Mouse (Mus musculus) liver, adult 2 months (tissue): ENCODE measurements around the gene Pdzd9. TPM values are rescaled to one million over a fixed set of nuclear protein-coding genes. Genes with fewer than 3 reads are reported as not detected.

Experiments used
- DNase-seq: peaks from one replicate; pipeline ENCODE4 v3.0.0-alpha.2; 2011; ENCODE audit warnings: low read depth, low spot score; ENCODE audit errors: extremely low read depth
- H3K27ac ChIP-seq: fragments of 200-500 bp; replicated peaks from 2 replicates; pipeline ENCODE4 v1.5.1; 2012; ENCODE audit warnings: low read depth, mild to moderate bottlenecking, control low read depth, inconsistent platforms, low read length; ENCODE audit not compliant: insufficient read depth
- H3K27me3 ChIP-seq: fragments of 200-500 bp; 2 replicates; pipeline ENCODE4 v1.6.1; 2012; ENCODE audit warnings: mild to moderate bottlenecking, moderate library complexity, low read length, inconsistent platforms; ENCODE audit not compliant: control insufficient read depth, insufficient read depth
- H3K36me3 ChIP-seq: fragments of 200-500 bp; 2 replicates; pipeline ENCODE4 v1.6.1; 2012; ENCODE audit warnings: low read length, inconsistent platforms; ENCODE audit not compliant: control insufficient read depth, insufficient read depth
- H3K4me1 ChIP-seq: fragments of 200-500 bp; 2 replicates; pipeline ENCODE4 v1.6.1; 2011; ENCODE audit warnings: low read length; ENCODE audit not compliant: control insufficient read depth, insufficient read depth
- H3K4me3 ChIP-seq: fragments of 200-500 bp; 2 replicates; pipeline ENCODE4 v1.5.1; 2011; ENCODE audit warnings: low read depth, mild to moderate bottlenecking, control low read depth, low read length, moderate library complexity; ENCODE audit not compliant: insufficient read depth
- H3K79me2 ChIP-seq: fragments of 200-500 bp; 2 replicates; pipeline ENCODE4 v1.6.1; 2012; ENCODE audit warnings: inconsistent platforms, mild to moderate bottlenecking, low read length, moderate library complexity; ENCODE audit not compliant: control insufficient read depth, insufficient read depth
- H3K9ac ChIP-seq: fragments of 200-500 bp; 2 replicates; pipeline ENCODE4 v1.6.1; 2012; ENCODE audit warnings: low read depth, mild to moderate bottlenecking, control low read depth, inconsistent platforms, low read length
- CTCF ChIP-seq: fragments of 200-500 bp; IDR thresholded peaks from 2 replicates; pipeline ENCODE4 v1.5.1; 2011; ENCODE audit warnings: low read depth, low read length, control low read depth
- POLR2A ChIP-seq: fragments of 200-500 bp; IDR thresholded peaks from 2 replicates; pipeline ENCODE4 v1.6.1; 2011; ENCODE audit warnings: low read length, control low read depth; ENCODE audit not compliant: insufficient read depth; ENCODE audit errors: extremely low read depth
- WGBS: fragments of 180-500 bp; shearing (Covaris S2); methylation state at CpG from one replicate; pipeline ENCODE4 v1.1.7; 2018; 5-methylcytosine and 5-hydroxymethylcytosine counted together
- polyA plus RNA-seq: library from polyadenylated mRNA; depleted of rRNA; stranded (reverse); fragments of >200 nt; gene quantifications from 2 replicates; pipeline ENCODE4 v1.2.3, GENCODE M21; 2012
- total RNA-seq: library from RNA; depleted of rRNA; stranded (reverse); fragments of >200 nt; gene quantifications from 2 replicates; pipeline ENCODE4 v1.2.3, GENCODE M21; 2014

Pdzd9 gene
- total and polyA plus RNA-seq, 2 experiments = not detected

- H3K4me1 ChIP-seq = peaks cover 8% of the 10 kb centered on the region
- no peaks in the 10 kb centered on the region for H3K36me3 ChIP-seq
- H3K79me2 ChIP-seq = peaks cover 18% of the 10 kb centered on the region; the same call in 1 of the 2 replicates
- no peak overlapping the region for H3K4me3 ChIP-seq
- DNase-seq = no peak
- H3K9ac ChIP-seq = no peak overlapping the region
- TF ChIP-seq POLR2A = no peak
- TF ChIP-seq CTCF = no peak
- H3K27ac ChIP-seq = no peak overlapping the region
- H3K27me3 ChIP-seq = no peaks in the 10 kb centered on the region
- WGBS = 40% methylated on average over 6 of the region's 6 CpGs
These were observed 15.1 kb upstream of the Pdzd9 start for GRCm38 (mm10) chr7:120685227-120685626.

- WGBS = 7% methylated on average over 2 of the region's 2 CpGs
- Histone ChIP-seq H3K4me3 (no peak overlapping the region), H3K79me2 (peaks cover 20% of the 10 kb centered on the region; the same call in 1 of the 2 replicates), H3K27me3 (no peaks in the 10 kb centered on the region), H3K9ac (no peak overlapping the region), H3K27ac (no peak overlapping the region), H3K4me1 (peaks cover 8% of the 10 kb centered on the region), H3K36me3 (no peaks in the 10 kb centered on the region)
- TF ChIP-seq POLR2A = no peak
- TF ChIP-seq CTCF = no peak
- peak; percentile 55 for DNase-seq
These were observed 14.6 kb upstream of the Pdzd9 start for GRCm38 (mm10) chr7:120684731-120685161.

GRCm38 (mm10) chr7:120682002-120682401 lies 11.9 kb upstream of the Pdzd9 start:
- no peaks in the 10 kb centered on the region for H3K36me3 ChIP-seq
- no peak overlapping the region for H3K27ac ChIP-seq
- peaks cover 13% of the 10 kb centered on the region for H3K4me1 ChIP-seq
- no peak overlapping the region for H3K9ac ChIP-seq
- no peak overlapping the region for H3K4me3 ChIP-seq
- DNase-seq = peak; percentile 81
- no peaks in the 10 kb centered on the region for H3K27me3 ChIP-seq
- H3K79me2 ChIP-seq = peaks cover 20% of the 10 kb centered on the region; the same call in 1 of the 2 replicates
- 20% methylated on average over 4 of the region's 4 CpGs for WGBS
- TF ChIP-seq CTCF = no peak
- TF ChIP-seq POLR2A = no peak

GRCm38 (mm10) chr7:120679023-120679422 lies 8.9 kb upstream of the Pdzd9 start:
- Histone ChIP-seq H3K27ac (no peak overlapping the region), H3K27me3 (no peaks in the 10 kb centered on the region), H3K36me3 (no peaks in the 10 kb centered on the region), H3K4me1 (peaks cover 5% of the 10 kb centered on the region), H3K79me2 (peaks cover 10% of the 10 kb centered on the region; the same call in 1 of the 2 replicates), H3K9ac (0 out of 2 replicates have a peak overlapping the region, but pooled peaks have one; percentile 0), H3K4me3 (no peak overlapping the region)
- DNase-seq = peak; percentile 21
- no peak for TF ChIP-seq POLR2A
- no peak for TF ChIP-seq CTCF
- 3% methylated on average over 8 of the region's 8 CpGs for WGBS

- H3K79me2 ChIP-seq = peaks cover 10% of the 10 kb centered on the region; the same call in 1 of the 2 replicates
- DNase-seq = no peak
- H3K36me3 ChIP-seq = no peaks in the 10 kb centered on the region
- H3K27me3 ChIP-seq = no peaks in the 10 kb centered on the region
- peak overlapping the region; percentile 87 for H3K4me3 ChIP-seq
- H3K4me1 ChIP-seq = peaks cover 5% of the 10 kb centered on the region
- H3K27ac ChIP-seq = 0 out of 2 replicates have a peak overlapping the region, but pooled peaks have one; percentile 5
- TF ChIP-seq POLR2A (no peak), CTCF (no peak)
- WGBS = 3% methylated on average over 42 of the region's 42 CpGs
- peak overlapping the region; percentile 79 for H3K9ac ChIP-seq
These were observed 7.8 kb upstream of the Pdzd9 start for GRCm38 (mm10) chr7:120677764-120678531.
